In the genomic region with DNA sequence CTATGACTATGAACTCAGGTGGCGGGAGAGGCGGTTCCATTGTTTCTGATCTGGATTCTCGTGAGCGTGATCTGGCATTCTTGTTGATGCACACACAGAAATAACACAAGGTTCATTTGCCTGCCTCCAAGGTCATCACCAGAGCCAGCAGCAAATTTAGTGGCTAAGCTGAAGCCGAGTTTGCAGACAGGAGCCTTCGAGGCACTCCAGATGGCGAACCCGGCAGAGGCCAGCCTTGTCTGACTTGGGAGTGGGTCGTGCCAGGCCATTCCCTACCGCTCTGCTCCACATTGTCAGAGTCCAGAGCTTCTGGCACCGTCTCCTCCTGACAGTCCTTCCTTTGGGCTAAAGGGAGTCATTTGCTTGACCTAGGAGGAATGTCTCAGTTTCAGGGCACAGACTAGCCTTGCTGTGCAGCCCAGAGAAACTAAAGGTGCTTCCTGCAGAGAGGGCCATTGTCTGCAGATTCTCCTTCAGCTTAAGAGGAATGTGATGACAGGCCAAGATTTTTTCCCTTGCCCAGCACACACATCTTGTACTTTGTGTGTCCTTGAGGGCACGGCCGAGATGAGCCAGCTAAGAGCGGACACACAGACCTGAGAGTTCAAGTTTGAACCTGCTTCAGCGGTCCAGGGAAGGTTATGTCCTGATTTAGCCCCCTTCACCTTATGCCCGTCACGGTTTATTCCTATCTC, we compare ENCODE assay signal across 10 mouse cellular contexts. TPM values are rescaled to one million over a fixed set of nuclear protein-coding genes. Genes with fewer than 3 reads are reported as not detected.
DNase-seq lines count a peak whose midpoint lies in the region; ATAC-seq and TF ChIP-seq lines count a peak whose summit lies in the region.
"Had no signal": no experiment of that assay in that cellular context is flagged by ENCODE, and none has a peak within 500 bp of the region (broad histone marks: within the 10 kb centered on the region; RNA-seq: fewer than 3 reads in every experiment).

No protein-coding gene starts in this region.

- H3K36me3 ChIP-seq in liver, postnatal 0 days (replicated peaks; ENCODE audit: insufficient read depth, low read length): no peaks in the 10 kb centered on the region

- no peak overlapping the region for H3K4me3 ChIP-seq in liver, postnatal 0 days (ENCODE audit: low read depth, low read length)
- H3K4me3 ChIP-seq: megakaryocyte, embryonic 14.5 days had no signal

- TF ChIP-seq CTCF in liver, postnatal 0 days (IDR thresholded peaks at IDR 0.05; ENCODE audit: low read depth): no peak

- no peak overlapping the region for H3K4me2 ChIP-seq in liver, postnatal 0 days (ENCODE audit: low read depth, low read length)

- ATAC-seq in liver, postnatal 0 days: no peak

- no peaks in the 10 kb centered on the region for H3K9me3 ChIP-seq in liver, postnatal 0 days (ENCODE audit: low read length)
- H3K9me3 ChIP-seq: megakaryocyte, embryonic 14.5 days had no signal

- H3K4me1 ChIP-seq in liver, postnatal 0 days (ENCODE audit: insufficient read depth): no peaks in the 10 kb centered on the region
- H3K4me1 ChIP-seq: megakaryocyte, embryonic 14.5 days had no signal

- intact Hi-C loops in heart, postnatal 25 days (cut with DNase I): no loop called here

- peak; percentile 34 to 38 for DNase-seq in heart, adult 18-20 months
- no peak for DNase-seq in heart, postnatal 25 days (ENCODE audit: low spot score)
- DNase-seq in Muller cell, postnatal 12 days (ENCODE audit: inconsistent ontology term): peak; percentile 30
- peak; percentile 70 to 78 for DNase-seq in cerebellum, postnatal 25 days
- DNase-seq in kidney, postnatal 14 days: peak; percentile 27
- DNase-seq in liver: no peak
- DNase-seq in left cerebral cortex, adult 11 months (ENCODE audit: low spot score): no peak
- no peak for DNase-seq in liver, postnatal 0 days
- DNase-seq: B cell, adult 2 months had no signal

- no peaks in the 10 kb centered on the region; the same call in 1 of the 2 replicates for H3K27me3 ChIP-seq in liver, postnatal 0 days (ENCODE audit: insufficient read depth, low read length)

- no peak overlapping the region for H3K27ac ChIP-seq in liver, postnatal 0 days (ENCODE audit: low read depth)

- TF ChIP-seq EP300 in liver, postnatal 0 days (IDR thresholded peaks at IDR 0.05; ENCODE audit: low read depth): no peak

- WGBS in liver, postnatal 0 days (ENCODE audit: insufficient replicate concordance): 61% methylated on average over 17 of the region's 17 CpGs

- no peak overlapping the region for H3K9ac ChIP-seq in liver, postnatal 0 days (replicated peaks)

RNA-seq across cellular contexts. Expression of gene Tmem117, which starts 20.2 kb away (rescaled TPM):
- total RNA-seq in heart, adult 18-20 months (2021): 10 to 100 TPM; 12.0 to 12.9 TPM
- 10 to 100 TPM; 13.4 to 17.2 TPM for total RNA-seq in heart, postnatal 25 days (2021)
- polyA plus RNA-seq in liver, postnatal 0 days (2015; fragmentation: Nextera tagmentation; extraction: Ambion mirVana): 0.24 TPM in 1 of 2 replicates, not detected in the other

RNA-seq across cellular contexts. Expression of gene Twf1, which starts 59.5 kb away (rescaled TPM):
- total RNA-seq in heart, adult 18-20 months (2021): 10 to 100 TPM; 14.2 to 18.0 TPM
- 10 to 100 TPM; 15.0 to 20.4 TPM for total RNA-seq in heart, postnatal 25 days (2021)
- polyA plus RNA-seq in liver, postnatal 0 days (2015; fragmentation: Nextera tagmentation; extraction: Ambion mirVana): 30.7 and 31.2 TPM in 2 replicates

Comparison
In these comparisons a context has a peak if more than half of its experiments do, and no peak if none do; other contexts are left out.
1. DNase-seq: peak in heart, adult 18-20 months (2 of 2), Muller cell, postnatal 12 days (single experiment), cerebellum, postnatal 25 days (2 of 2) and kidney, postnatal 14 days (single experiment); none in heart, postnatal 25 days (single experiment), liver (single experiment), left cerebral cortex, adult 11 months (single experiment) and liver, postnatal 0 days (single experiment).